Mouse (Mus musculus): ENCODE results near the gene Cyren. TPM values are rescaled to one million over a fixed set of nuclear protein-coding genes. Genes with fewer than 3 reads are reported as not detected.
A peak's percentile ranks its signal among the peaks of the same experiment; 100 is the strongest.

Cyren gene
- polyA plus RNA-seq (2015; fragmentation: Nextera tagmentation; extraction: Ambion mirVana): 10.6 and 11.3 TPM in 2 replicates

GRCm38 (mm10) chr6:34877509-34878321 is at the start of gene Cyren:
Gene Cyren (minus strand): TSS chr6:34878060.
- WGBS: under 1% methylated on average over 54 of the region's 56 CpGs
- Histone ChIP-seq H3K36me3 (replicated peaks) (0 out of 2 replicates have a peak, but pooled peaks cover 4% of the 10 kb centered on the region), H3K27me3 (replicated peaks) (no peaks in the 10 kb centered on the region), H3K9me3 (no peaks in the 10 kb centered on the region), H3K4me2 (peak within 1 kb of the TSS; percentile 53), H3K27ac (peak within 1 kb of the TSS; percentile 93), H3K9ac (peak within 1 kb of the TSS; percentile 93), H3K4me1 (peaks cover 18% of the 10 kb centered on the region), H3K4me3 (peak within 1 kb of the TSS; percentile 79)
- ATAC-seq (replicated peaks): peak; percentile 95

GRCm38 (mm10) chr6:34927594-34927993 is 49.7 kb upstream of the Cyren start:
- no peaks in the 10 kb centered on the region for H3K4me1 ChIP-seq
- ATAC-seq (replicated peaks): no peak
- WGBS: 94% methylated on average over 8 of the region's 8 CpGs

GRCm38 (mm10) chr6:34927156-34927555 is 49.3 kb upstream of the Cyren start:
- no peaks in the 10 kb centered on the region for H3K4me1 ChIP-seq
- H3K27ac ChIP-seq: no peak overlapping the region
- H3K9me3 ChIP-seq: no peaks in the 10 kb centered on the region
- H3K9ac ChIP-seq: no peak overlapping the region
- no peaks in the 10 kb centered on the region for H3K27me3 ChIP-seq (replicated peaks)
- ATAC-seq (replicated peaks): no peak
- no peak overlapping the region for H3K4me3 ChIP-seq
- H3K4me2 ChIP-seq: no peak overlapping the region
- 43% methylated on average over 4 of the region's 4 CpGs for WGBS
- H3K36me3 ChIP-seq (replicated peaks): no peaks in the 10 kb centered on the region

More at GRCm38 (mm10) chr6:34927594-34927993, 49.7 kb upstream of the Cyren start:
- no peak overlapping the region for H3K4me3 ChIP-seq
- no peaks in the 10 kb centered on the region for H3K9me3 ChIP-seq
- H3K36me3 ChIP-seq (replicated peaks): no peaks in the 10 kb centered on the region
- H3K27me3 ChIP-seq (replicated peaks): no peaks in the 10 kb centered on the region
- no peak overlapping the region for H3K9ac ChIP-seq
- no peak overlapping the region for H3K27ac ChIP-seq
- H3K4me2 ChIP-seq: no peak overlapping the region

GRCm38 (mm10) chr6:34921941-34922340 is 44.1 kb upstream of the Cyren start:
- no peaks in the 10 kb centered on the region for H3K4me1 ChIP-seq
- H3K9ac ChIP-seq: no peak overlapping the region
- H3K4me2 ChIP-seq: no peak overlapping the region
- no peak for ATAC-seq (replicated peaks)
- H3K27ac ChIP-seq: no peak overlapping the region
- H3K27me3 ChIP-seq (replicated peaks): no peaks in the 10 kb centered on the region
- 55% methylated on average over 14 of the region's 14 CpGs for WGBS
- no peaks in the 10 kb centered on the region for H3K36me3 ChIP-seq (replicated peaks)
- no peaks in the 10 kb centered on the region for H3K9me3 ChIP-seq
- no peak overlapping the region for H3K4me3 ChIP-seq

DNA sequence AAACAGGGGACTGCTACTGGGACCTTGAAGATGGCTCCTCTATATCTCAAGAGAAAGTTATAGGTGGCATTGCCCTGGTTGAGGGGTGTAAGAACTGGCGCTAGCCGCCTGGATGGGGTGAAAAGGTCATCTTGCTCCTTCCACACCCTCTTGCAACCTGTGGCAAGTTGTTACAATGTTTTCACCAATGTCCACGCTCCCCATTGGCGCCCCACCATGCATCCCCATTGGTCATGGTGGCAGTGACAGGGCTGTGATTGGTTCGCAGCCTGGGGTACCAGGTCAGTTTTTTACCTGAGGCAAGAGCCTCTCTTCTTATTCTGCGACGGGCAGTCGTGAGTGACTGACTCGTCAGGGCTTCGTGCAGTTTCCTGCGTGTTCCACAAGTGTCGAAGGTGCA is 42.8 kb upstream of the Cyren start:
- no peak overlapping the region for H3K9ac ChIP-seq
- H3K27me3 ChIP-seq (replicated peaks): no peaks in the 10 kb centered on the region
- no peaks in the 10 kb centered on the region for H3K9me3 ChIP-seq
- H3K4me2 ChIP-seq: no peak overlapping the region
- no peak for ATAC-seq (replicated peaks)
- H3K36me3 ChIP-seq (replicated peaks): no peaks in the 10 kb centered on the region
- no peaks in the 10 kb centered on the region for H3K4me1 ChIP-seq
- H3K4me3 ChIP-seq: no peak overlapping the region
- WGBS: 94% methylated on average over 12 of the region's 12 CpGs
- no peak overlapping the region for H3K27ac ChIP-seq

DNA sequence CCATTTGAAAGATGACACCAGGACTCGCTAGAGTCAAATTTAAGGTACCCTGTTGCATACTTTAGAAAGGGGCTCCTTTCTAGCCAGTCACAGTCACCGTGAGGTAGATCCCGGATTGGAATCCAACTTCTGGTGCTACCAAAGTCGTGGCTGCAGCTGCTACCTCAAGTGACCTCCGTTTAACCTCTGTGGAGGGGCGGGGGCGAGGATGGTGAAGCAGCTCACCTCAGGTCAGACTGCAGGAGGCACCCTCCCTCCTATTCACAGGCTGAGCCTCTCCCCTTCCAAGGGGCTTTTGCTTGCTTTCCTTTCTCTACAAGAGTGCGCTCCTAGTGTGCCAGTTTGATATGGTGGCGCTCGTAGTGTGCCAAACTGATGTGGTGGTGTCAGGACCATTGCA is 42.1 kb upstream of the Cyren start, which contains the start of gene Stra8:
Gene Stra8 (plus strand): TSS at position 208 of the 400 bp plus-strand sequence.
- H3K4me3 ChIP-seq: no peak within 1 kb of the TSS
- ATAC-seq (replicated peaks): no peak
- H3K4me2 ChIP-seq: no peak within 1 kb of the TSS
- H3K9ac ChIP-seq: no peak within 1 kb of the TSS
- no peaks in the 10 kb centered on the region for H3K27me3 ChIP-seq (replicated peaks)
- H3K9me3 ChIP-seq: no peaks in the 10 kb centered on the region
- H3K27ac ChIP-seq: no peak within 1 kb of the TSS
- H3K4me1 ChIP-seq: no peaks in the 10 kb centered on the region
- no peaks in the 10 kb centered on the region for H3K36me3 ChIP-seq (replicated peaks)
- 59% methylated on average over 10 of the region's 10 CpGs for WGBS

DNA sequence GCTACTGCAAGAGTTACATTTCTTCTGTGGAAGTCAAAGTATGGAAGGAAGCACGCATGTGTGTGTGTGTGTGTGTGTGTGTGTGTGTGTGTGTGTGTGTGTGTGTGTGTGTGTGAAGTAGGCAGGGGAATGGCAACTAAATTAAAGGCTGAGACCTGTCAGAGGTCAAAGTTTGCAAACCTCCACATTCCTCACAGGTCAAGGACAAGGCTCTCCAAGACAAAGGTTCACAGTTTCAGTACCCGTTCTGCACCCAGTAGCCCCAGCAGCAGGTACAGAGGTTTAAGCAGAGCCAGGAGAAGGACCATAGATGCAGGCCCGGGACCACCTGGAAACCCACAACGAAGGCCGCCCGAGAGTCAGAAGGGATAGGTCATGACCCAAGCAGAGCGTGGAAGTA is 41.3 kb upstream of the Cyren start:
- Histone ChIP-seq H3K9me3 (no peaks in the 10 kb centered on the region), H3K27ac (no peak overlapping the region), H3K27me3 (replicated peaks) (no peaks in the 10 kb centered on the region), H3K4me3 (no peak overlapping the region), H3K4me2 (no peak overlapping the region), H3K36me3 (replicated peaks) (no peaks in the 10 kb centered on the region), H3K4me1 (no peaks in the 10 kb centered on the region), H3K9ac (no peak overlapping the region)
- no peak for ATAC-seq (replicated peaks)
- 88% methylated on average over 7 of the region's 7 CpGs for WGBS

DNA sequence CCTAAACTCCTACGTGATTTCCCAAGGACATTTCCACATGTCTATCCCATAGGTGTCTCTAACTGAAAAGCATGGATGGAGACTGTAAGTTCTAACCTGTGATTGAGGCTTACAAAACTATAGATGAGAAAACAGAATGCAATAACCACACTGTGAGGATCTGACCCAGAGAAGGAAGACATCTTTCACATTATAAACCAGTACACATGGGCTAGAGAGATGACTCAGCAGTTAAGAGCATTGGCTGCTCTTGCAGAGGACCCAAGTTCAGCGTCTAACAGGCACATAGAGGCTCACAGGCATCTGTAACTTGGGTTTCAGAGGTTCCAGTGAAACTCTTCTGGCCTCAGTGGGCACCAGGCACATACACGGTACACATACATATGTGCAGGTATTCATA is 36.6 kb upstream of the Cyren start:
- no peak overlapping the region for H3K4me3 ChIP-seq
- H3K27ac ChIP-seq: no peak overlapping the region
- no peak overlapping the region for H3K4me2 ChIP-seq
- no peaks in the 10 kb centered on the region for H3K36me3 ChIP-seq (replicated peaks)
- H3K27me3 ChIP-seq (replicated peaks): no peaks in the 10 kb centered on the region
- WGBS: 87% methylated on average over 3 of the region's 3 CpGs
- no peak for ATAC-seq (replicated peaks)
- peaks cover 7% of the 10 kb centered on the region for H3K4me1 ChIP-seq
- no peak overlapping the region for H3K9ac ChIP-seq
- H3K9me3 ChIP-seq: no peaks in the 10 kb centered on the region

DNA sequence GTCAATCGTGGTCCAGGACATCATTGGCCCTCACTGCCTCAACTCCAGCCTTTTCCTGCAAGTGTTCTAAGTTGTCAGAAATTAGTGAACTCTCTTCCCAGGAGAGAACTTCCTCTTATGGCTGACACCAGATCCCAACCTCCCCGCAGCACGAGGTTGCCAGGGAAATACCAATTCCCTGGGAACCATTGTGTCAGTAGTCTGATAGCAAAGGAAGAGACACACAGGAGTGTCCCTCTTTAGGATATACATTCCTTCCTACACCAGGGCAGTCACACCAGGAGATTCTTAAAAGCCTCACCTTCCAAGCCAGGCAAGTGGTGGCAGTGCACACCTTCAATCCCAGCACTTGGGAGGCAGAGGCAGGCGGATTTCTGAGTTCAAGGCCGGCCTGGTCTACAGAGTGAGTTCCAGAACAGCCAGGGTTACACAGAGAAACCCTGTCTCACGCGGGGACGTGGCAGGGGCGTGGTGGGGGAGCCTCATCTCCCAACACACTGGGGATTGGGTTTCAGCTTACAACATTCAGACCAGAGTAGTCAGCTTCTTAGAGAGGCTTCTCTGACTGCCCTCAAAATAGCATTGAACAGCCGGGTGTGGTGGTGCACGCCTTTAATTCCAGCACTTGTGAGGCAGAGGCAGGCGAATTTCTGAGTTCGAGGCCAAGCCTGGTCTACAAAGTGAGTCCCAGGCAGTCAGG is 35.6 kb upstream of the Cyren start:
- 89% methylated on average over 13 of the region's 13 CpGs for WGBS
- no peak for ATAC-seq (replicated peaks)
- H3K4me1 ChIP-seq: peaks cover 14% of the 10 kb centered on the region

DNA sequence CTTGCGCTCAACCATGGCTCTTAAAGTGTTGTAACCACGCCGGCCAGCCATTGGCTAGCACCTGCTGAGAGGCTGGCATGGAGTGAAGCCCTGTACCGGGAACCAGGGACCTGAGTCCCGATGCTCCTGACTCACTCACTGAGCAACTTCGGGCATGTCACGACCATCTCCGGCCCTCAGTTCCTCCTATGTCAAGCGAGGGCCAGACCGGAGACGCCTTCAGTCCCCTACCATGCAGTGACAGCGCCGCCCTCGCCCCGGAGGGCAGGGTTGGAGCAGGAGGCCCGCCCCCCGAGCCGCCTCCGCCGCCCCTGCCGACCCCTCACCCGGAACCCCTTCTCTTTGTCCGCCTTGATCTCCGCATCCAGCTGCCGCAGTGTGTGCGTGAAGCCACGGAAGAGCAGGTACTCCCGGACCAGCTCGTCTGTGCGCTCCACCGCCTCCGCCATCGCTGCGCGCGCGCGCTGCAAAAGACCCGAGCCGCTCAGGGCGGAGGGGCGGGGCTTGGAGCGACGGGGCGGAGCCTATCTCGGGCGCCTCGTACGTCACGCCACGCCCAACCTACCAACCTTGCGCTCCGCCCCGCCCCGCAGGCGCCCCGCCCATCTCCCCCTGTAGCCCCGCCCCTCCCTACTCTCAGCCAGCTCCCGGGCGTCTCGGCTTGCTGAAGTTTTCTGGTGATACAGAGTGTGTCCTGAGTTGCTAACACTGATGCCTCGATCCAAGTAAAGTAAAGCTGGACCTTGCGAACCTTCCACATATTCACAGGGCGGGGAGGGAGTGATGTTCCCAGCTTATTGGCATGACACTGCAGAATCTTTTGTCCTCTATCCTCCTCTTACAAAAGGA is 32.7 kb upstream of the Cyren start, which contains the start of gene Wdr91:
Gene Wdr91 (minus strand): TSS at position 506 of the 849 bp plus-strand sequence.
- peak; percentile 96 for ATAC-seq (replicated peaks)
- under 1% methylated on average over 64 of the region's 64 CpGs for WGBS

More for the DNA sequence above, 35.6 kb upstream of the Cyren start:
- Histone ChIP-seq H3K36me3 (replicated peaks) (no peaks in the 10 kb centered on the region), H3K9me3 (no peaks in the 10 kb centered on the region), H3K4me3 (no peak overlapping the region), H3K27ac (no peak overlapping the region), H3K9ac (no peak overlapping the region), H3K27me3 (replicated peaks) (no peaks in the 10 kb centered on the region), H3K4me2 (no peak overlapping the region)

GRCm38 (mm10) chr6:34909631-34910345 is 31.9 kb upstream of the Cyren start:
- H3K4me2 ChIP-seq: peak overlapping the region; percentile 61
- H3K27me3 ChIP-seq (replicated peaks): no peaks in the 10 kb centered on the region
- peaks cover 14% of the 10 kb centered on the region for H3K4me1 ChIP-seq
- ATAC-seq (replicated peaks): no peak
- peaks cover 15% of the 10 kb centered on the region; the same call in 1 of the 2 replicates for H3K36me3 ChIP-seq (replicated peaks)
- peak overlapping the region; percentile 71 for H3K9ac ChIP-seq
- H3K27ac ChIP-seq: peak overlapping the region; percentile 91
- WGBS: 45% methylated on average over 8 of the region's 8 CpGs
- no peaks in the 10 kb centered on the region for H3K9me3 ChIP-seq
- H3K4me3 ChIP-seq: peak overlapping the region; percentile 85

More for the DNA sequence above, 32.7 kb upstream of the Cyren start, which contains the start of gene Wdr91:
- H3K9me3 ChIP-seq: no peaks in the 10 kb centered on the region
- peak within 1 kb of the TSS; percentile 85 for H3K4me3 ChIP-seq
- H3K27ac ChIP-seq: peak within 1 kb of the TSS; percentile 91
- H3K36me3 ChIP-seq (replicated peaks): peaks cover 11% of the 10 kb centered on the region; the same call in 1 of the 2 replicates
- peak within 1 kb of the TSS; percentile 71 for H3K9ac ChIP-seq
- no peaks in the 10 kb centered on the region for H3K27me3 ChIP-seq (replicated peaks)
- peak within 1 kb of the TSS; percentile 61 for H3K4me2 ChIP-seq
- peaks cover 14% of the 10 kb centered on the region for H3K4me1 ChIP-seq
